Mouse (Mus musculus) erythroblast, adult 5-6 weeks (primary cell): ENCODE data around the gene Arl15. TPM values are rescaled to one million over a fixed set of nuclear protein-coding genes. Genes with fewer than 3 reads are reported as not detected.

ENCODE experiments used
- ATAC-seq: replicated peaks from 2 replicates; pipeline ENCODE4 v1.8.0; 2016; ENCODE audit warnings: moderate number of reproducible peaks, mild to moderate bottlenecking, moderate TSS enrichment, inconsistent platforms; ENCODE audit not compliant: poor library complexity, low FRiP score, severe bottlenecking
- total RNA-seq, 2 experiments: library from RNA; stranded (forward) in 1 of 2; stranded (reverse) in 1 of 2; fragments of 150-400 nt in 1 of 2; fragments of 200-764, 138-1000 nt in 1 of 2; gene quantifications; 2 replicates each; pipeline versions ENCODE4 v1.2.3 to v1.2.4; 2015 to 2017; ENCODE audit warnings: low replicate concordance in 2 of 2

Gene Arl15
- total RNA-seq, 2 experiments from 2014 or later = 7.3 to 9.0 TPM

DNA sequence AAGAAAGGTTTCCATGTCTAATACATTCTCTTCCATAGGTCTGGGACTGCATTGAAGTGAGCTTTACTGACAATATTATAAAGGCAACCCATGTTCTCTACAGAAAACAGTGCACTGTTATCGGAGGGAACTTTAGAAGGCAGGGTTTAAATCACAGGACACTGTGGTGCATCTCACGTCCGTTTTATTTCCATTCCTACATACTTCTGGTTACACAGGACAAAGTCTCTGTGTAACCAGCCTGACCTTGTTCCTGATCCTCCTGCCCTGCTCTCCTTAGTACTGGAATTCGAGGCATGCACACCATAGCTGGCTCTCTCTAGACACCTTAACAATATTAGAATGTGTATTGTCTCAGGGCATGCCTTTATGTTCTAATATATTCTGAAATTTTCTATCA lies 368.4 kb downstream of the Arl15 start:
- ATAC-seq = no peak

- ATAC-seq = no peak
Measured at GRCm38 (mm10) chr13:114165616-114166015, 371.3 kb downstream of the Arl15 start.

GRCm38 (mm10) chr13:114166439-114167183 lies 372.3 kb downstream of the Arl15 start:
- no peak for ATAC-seq

GRCm38 (mm10) chr13:114170061-114170460 lies 375.8 kb downstream of the Arl15 start:
- no peak for ATAC-seq

DNA sequence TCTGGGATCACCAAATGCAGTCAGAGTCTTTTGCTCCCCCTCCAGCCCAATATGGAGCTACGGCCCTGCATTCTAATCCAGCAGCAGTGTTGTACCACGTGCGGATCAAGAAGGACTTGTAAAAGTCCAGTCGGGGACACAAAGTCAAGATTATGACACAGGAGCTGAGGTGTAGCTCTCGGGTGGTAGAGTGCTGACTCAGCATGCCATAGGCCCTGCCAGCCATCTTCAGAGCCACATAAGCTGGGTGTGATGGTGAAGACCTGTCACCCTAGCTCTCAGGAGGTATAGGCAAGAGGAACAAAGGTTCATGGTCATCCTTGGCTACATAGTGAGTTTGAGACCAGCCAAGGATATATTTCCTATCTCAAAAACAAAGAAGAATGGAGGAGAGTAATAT lies 377.2 kb downstream of the Arl15 start:
- ATAC-seq = no peak

DNA sequence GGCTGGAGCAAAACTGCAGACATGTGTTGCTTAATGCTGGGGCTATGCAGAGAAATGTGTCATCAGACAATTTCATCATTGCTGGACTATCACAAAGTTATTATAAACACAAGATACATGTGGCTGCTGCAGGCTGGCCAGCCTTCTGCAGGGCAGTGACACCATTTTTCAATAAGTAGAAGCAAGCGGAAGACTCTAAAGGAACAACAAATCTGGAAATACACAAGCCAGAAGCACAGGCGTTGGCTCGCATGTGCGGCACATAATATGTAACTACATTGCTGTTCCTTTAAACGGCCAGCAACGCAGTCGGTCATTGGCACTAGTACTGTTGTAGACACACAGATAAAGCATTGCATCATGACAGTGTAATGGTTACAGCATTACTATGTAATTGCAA lies 393.8 kb downstream of the Arl15 start:
- no peak for ATAC-seq

DNA sequence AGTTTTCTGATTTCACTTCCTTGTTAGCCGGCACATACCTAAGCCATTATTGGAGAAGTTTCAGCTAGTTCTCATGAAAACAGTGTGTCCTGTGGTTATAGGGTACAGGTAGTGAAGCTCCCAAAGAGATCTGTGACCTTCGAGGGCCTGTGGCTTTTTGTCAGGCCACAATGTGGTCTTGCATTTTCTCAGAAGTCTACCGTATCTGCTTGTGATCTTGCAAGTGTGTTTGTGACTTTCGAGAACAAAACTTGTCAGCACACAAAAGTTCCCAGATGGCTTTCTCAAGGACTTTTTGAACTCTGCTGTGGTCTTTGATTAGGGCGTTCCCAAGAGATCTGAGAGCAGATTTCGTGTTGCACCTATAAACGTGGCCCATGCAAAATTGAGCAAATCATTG lies 394.5 kb downstream of the Arl15 start:
- no peak for ATAC-seq

DNA sequence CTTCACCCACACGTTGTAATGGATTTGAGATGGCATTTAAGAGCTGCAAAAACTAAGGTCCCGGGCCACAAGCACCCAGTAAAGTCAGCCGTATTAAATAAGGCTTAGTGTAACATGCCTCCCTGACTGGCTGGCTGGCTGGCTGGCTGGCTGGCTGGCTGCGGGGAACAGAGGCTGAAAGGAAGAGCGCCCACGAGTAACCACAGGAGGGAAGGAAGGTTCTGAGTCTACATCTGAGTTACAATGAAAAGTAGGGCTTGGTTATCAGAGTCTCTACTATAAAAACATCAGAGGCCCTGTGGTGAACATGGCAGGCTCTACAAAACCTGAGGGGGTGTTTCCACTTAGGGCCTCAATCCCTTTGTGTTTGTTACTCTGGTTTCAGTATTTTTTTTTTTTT lies 395.1 kb downstream of the Arl15 start:
- no peak for ATAC-seq

- no peak for ATAC-seq
Measured at GRCm38 (mm10) chr13:114190898-114191297, 396.6 kb downstream of the Arl15 start.

DNA sequence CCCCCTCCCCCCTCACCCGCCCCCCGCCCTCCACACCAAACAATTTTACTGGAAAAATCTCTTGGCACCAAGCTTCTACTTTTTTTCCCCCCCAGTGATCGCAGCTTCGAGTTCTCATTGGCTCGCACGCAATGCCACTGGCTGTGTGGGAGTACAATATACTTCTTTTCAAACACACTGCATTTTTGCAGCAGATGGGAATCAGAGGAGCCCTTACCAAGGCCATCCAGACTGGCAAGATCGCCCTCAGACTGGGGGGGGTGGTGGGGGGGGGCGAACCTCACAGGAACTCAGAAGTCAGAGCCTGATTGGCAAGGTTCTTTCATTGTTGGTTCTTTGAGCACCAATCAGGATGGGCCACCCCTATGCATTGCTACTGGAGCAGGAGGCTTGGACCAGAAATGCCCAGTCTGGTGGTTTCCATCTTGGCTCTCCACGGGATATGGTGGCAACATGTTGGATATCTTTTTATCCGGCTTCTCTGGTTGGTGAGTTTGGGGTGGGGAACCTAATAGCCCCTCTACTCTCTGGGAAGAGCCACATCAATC lies 404.0 kb downstream of the Arl15 start:
- no peak for ATAC-seq

- no peak for ATAC-seq
Measured at GRCm38 (mm10) chr13:114199746-114200145, 405.4 kb downstream of the Arl15 start.

- no peak for ATAC-seq
Measured at GRCm38 (mm10) chr13:114200545-114200944, 406.2 kb downstream of the Arl15 start.

GRCm38 (mm10) chr13:114202806-114203570 lies 408.7 kb downstream of the Arl15 start:
- no peak for ATAC-seq

Other genes with a start within 250 kb of the Arl15 start
- gene Snx18, start 175.9 kb upstream of the Arl15 start, total RNA-seq (2015; ENCODE audit: low replicate concordance) = 13.8 and 16.3 TPM in 2 replicates
- gene Snx18, start 175.9 kb upstream of the Arl15 start, total RNA-seq (2017; ENCODE audit: low replicate concordance) = 8.9 and 15.3 TPM in 2 replicates
- not detected in 2 replicates for gene Hspb3, start 130.8 kb upstream of the Arl15 start, total RNA-seq (2015; ENCODE audit: low replicate concordance)
- not detected in 2 replicates for gene Hspb3, start 130.8 kb upstream of the Arl15 start, total RNA-seq (2017; ENCODE audit: low replicate concordance)